Mouse (Mus musculus) brain, adult 2 months (tissue): ENCODE data around the gene Elmo1.

Experiments used
- DNase-seq: peaks from one replicate; pipeline ENCODE4 v3.0.0; 2011; ENCODE audit warnings: low read depth, low spot score

Elmo1 gene

DNA sequence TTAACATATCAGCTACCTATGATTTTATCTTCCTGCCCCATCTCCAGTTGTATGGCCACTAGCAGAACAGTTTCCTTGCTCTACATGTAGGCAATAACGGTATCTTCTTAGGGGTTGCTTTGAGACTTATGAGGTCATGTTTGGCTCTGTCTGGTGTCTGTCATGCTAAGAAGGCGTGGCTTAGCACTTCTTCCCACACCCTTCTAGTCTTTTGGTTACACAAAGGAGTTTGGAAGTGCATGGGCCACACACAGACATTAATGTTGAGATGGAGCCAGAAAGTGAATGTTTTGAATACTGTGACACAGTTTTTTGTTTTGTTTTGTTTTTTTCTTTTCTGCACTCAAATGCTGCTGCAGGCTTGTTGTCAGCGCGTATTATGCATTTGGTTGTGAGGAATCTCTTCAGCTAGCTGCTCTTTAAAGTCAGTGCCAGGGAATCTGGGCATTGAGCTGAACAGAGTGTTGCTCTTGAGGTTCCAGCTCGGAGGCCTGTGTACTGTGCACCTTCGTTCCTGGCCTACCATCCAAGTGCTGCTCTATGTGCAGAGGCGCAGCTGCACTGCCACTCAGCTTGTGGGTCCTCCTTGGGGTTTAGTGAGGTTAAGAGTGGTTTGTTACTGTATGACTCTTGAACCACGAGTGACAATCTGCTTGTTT, 31.1 kb downstream of the Elmo1 start:
- DNase-seq: no peak

DNA sequence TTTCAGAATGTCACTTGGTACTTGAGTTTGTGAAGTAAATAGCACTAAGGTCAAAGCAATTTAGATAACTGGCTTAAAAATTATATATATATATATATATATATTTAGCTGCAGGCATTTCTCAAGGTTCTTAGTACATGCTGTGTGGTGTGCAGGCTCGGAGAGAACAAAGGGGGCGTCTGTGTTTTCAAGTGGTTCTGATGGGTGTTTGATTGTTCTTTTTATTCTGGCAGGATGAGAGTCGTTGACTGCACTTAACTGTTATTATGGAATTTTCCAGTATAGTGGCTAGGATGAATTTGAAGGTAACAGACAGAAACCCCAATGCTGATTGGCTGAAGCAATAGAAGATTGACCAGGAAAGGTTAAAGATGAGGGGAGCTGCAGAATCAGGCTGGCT, 33.6 kb downstream of the Elmo1 start:
- no peak for DNase-seq

GRCm38 (mm10) chr13:20124965-20125364, 34.6 kb downstream of the Elmo1 start:
- DNase-seq: no peak

DNA sequence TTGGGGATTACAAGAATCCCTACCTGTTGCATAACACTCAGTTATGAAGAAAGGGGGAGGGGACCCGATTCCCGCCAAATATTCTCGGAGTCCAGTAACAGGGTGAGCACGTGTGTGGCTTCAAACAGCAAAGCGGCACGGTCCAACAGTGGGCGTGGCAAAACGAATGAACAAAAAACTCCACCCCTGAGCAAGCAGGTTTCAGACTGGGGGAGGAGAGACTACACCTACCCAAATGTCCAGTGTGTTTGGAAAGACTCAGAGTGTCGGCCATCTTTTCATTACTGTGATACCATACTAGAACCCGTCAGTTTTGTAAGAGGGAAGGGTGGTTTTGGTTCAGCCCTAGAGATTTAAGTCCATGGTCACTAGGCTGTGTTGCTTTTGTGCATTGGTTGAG, 35.4 kb downstream of the Elmo1 start:
- no peak for DNase-seq

GRCm38 (mm10) chr13:20127553-20127952, 37.2 kb downstream of the Elmo1 start:
- DNase-seq: no peak

GRCm38 (mm10) chr13:20128097-20128496, 37.7 kb downstream of the Elmo1 start:
- DNase-seq: no peak

DNA sequence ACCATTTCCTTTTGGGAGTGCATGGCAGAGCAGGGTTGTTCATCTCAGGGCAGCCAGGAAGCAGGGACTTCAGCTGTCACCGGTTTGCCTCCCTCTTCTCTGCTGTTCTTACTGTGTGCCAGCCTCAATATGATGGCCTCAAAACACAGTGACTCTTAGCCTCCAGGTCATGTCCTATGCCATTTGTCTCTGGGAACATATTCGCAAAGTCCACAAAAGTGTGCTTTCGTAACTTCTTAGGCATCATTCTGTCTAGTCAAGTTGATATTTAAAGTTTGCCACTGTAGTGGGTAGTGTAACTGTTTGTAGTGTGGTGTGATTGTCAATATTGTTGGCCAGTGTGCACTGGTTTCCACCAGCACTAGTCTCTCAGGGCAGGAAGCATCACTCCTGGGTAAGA, 40.3 kb downstream of the Elmo1 start:
- DNase-seq: no peak

DNA sequence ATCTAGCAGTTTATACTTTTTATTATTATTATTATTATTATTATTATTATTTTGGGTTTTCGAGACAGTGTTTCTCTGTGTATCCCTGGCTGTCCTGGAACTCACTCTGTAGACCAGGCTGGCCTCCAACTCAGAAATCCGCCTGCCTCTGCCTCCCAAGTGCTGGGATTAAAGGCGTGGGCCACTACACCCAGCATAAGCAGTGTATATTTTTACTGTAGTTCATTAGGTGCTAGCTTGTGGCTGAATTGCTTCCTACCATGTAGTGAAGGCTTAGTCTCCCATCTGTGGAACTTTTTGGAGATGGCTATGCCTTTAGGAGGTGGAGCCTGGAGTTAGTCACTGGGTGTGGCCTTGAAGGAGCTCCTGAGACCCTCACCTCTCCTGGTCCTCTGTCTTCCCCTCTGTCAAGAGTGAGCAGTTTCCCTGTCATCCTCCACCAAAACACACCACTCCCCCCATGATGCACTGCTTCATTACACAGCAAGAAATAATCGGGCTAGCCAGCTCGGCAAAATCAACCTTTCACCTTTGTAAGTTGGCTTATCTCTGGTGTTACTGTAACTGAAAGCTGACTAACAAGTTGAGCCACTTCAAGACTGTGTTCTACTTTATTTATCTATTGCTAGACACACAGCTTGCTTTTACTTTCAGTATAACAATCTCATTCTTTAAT, 41.1 kb downstream of the Elmo1 start:
- DNase-seq: no peak

DNA sequence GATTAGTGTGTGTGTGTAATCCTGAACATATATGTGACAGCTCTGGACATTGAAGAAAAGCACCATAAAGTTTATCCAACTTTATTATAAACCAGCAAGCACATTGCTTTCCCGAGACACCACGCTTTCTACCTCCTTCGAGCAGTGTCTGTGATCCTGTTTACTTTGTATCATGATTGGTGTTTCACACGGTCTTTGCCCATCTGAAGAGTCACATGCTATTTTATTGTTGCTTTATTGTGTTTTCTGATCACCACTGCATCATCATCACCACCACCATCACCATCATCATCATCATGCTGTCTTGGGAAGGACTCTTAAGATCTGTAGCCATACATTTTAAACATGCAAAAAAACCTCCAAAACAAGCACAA, 41.6 kb downstream of the Elmo1 start:
- no peak for DNase-seq

GRCm38 (mm10) chr13:20133602-20134394, 43.4 kb downstream of the Elmo1 start:
- peak; percentile 71 for DNase-seq

DNA sequence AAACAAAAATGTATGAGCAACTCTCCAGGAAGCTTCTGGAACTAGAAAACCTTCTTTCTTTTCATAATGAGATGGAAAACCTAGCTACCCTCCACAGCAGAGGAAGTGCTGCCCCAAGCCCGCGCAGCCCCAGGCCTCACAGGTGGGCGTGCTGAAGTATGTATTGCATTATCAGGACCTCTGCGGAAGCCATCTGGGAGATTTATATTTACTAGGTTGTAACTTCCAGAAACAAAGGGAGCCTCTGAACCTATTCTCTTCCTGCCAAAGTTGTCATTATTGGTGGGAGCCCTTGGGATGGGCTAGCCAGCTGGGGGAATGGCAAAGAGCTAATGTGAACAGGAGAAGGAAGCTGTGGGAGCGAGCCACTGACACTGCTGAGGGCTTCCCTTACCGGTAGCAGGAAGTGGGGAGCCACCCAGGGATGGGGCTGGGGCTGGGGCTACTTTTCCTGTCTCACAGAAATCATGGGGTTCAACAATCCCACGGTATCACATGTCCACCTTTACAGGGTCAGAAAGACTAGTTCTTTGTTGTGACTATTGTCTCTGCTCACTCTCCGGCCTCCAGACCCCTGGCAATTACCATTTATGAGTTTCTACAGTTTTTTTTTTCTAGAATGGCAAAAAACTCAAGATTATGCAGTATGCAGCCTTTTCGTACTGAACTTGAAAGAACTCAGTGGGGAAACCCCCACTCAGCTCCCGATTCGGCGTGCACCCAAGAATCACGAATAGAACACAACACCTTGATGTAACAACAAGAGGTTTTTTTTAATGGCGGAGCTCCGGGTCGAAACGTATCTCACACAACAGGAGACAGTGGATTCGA, 44.2 kb downstream of the Elmo1 start:
- DNase-seq: no peak

DNA sequence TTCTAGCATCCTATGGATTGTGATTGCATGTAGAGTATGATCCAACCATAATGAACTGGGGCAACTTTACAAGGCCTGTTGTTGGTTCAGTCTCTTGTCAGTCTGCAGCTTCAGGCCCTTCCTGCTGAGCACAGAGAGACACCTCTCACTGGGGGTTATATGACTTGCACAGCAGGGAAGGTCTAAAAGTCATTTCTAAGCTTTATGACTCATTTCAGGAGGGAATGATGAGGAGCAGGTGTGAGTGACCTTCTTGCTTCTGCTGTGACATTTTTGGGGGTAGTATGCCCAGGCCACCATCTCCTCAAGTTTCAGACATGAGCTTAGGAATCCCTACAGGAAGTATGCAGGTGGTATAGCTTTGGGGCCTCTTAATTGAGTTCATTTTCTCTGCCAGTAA, 46.4 kb downstream of the Elmo1 start:
- no peak for DNase-seq

- DNase-seq: no peak
Observed at GRCm38 (mm10) chr13:20138466-20138865, 48.1 kb downstream of the Elmo1 start.

DNA sequence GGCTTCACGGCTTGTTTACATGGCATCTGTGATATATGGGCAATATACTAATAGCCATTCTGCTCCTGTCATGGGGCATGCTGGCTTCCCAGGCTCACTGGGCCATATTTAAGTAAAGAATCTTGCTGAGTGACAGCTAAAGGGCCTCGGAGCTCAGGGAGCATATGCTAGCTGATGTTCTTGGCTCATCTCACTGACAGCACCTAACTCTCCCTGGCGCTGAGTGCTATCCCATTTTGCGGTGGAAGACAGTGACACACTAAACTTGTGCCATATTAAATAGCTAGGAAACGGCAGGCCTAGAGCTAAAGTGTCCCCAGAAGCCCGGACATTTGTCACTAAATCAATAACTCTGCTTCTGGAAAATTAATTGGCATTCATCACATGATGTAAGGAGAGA, 48.7 kb downstream of the Elmo1 start:
- DNase-seq: no peak

DNA sequence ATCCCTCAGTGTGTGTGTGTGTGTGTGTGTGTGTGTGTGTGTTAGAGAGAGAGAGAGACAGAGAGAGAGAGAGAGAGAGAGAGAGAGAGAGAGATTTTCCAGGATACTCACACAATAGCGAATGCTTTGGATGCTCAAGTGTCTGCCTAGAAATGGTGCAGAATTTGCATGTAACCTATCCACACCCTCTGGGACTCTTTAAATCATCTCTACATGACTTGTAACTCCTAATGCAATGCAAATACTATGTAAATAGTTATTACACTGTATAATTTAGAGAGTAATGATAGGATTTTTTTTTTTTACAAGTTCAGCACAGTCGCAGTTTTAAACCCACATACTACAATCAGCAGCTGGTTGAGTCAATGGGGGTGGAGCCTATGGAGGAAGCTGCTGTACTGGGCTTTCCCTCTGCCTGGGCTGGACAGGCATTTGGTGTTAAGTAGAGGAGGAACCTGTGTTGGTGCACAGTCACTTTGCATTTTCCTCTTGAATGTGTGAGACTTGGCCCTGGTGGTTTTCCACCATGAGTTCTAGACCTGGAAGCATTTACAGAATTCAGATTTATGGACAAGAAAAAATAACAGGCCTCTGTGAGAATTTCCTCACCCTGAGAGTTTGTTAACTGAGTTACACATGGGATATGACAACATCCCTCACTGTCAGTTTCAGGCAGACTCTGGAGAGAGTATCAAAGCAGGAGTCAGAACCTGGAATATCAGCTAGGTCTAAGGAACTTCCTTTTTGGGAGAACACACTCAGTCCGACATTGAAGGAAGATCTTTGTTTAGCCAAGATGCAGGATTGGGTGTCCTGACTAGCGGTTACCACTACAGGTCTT, 49.6 kb downstream of the Elmo1 start:
- no peak for DNase-seq

- DNase-seq: no peak
Observed at GRCm38 (mm10) chr13:20142637-20143036, 52.2 kb downstream of the Elmo1 start.

GRCm38 (mm10) chr13:20146848-20147247, 56.5 kb downstream of the Elmo1 start:
- no peak for DNase-seq

DNA sequence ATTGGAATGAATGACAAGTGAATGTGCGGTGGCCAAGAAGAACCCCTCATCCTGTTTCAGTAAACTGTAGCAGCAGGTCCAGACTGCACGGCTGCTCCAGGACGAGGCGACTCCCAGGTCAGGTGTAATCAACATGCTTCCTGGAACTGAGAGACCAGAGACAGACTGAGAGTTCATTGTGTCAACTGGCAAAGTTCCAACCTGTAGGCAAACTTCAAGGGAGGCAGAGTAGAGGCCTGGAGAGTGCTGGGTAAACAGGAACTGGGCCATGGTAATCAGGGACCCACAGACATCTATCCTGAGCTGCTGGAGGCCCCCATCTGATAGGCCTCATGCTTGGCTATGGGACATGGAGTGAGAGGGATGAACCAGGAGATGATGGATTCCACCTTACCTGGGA, 57.3 kb downstream of the Elmo1 start:
- no peak for DNase-seq

DNA sequence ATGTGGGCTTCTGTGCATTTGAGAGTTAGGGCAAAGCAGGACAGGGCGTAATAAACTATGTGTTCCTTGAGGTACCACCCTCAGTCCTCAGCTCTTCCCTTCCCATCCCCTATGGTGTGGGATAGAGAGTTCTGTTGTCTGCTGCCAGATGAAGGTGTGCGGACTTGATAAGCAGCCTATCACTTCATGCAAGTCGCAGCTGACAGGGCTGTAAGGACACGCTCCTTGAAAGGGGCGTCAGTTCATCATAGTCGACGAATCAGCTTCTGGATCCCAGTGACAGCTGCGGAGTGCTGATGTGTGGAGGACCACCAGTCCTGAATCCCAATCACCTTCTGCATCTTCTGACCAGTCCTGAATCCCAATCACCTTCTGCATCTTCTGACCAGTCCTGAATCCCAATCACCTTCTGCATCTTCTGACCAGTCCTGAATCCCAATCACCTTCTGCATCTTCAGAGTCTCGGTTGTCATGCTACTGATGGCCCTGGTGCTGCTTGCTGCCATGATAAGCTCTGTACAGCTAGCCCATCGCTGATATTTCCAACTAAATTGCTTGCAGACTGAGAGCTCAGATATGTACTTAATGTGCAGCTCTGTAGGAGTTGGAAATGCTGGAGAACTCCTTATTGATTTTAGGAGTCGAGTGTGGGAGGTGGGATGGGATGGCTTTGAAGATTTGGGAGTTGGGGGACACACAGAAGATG, 59.9 kb downstream of the Elmo1 start:
- no peak for DNase-seq

DNA sequence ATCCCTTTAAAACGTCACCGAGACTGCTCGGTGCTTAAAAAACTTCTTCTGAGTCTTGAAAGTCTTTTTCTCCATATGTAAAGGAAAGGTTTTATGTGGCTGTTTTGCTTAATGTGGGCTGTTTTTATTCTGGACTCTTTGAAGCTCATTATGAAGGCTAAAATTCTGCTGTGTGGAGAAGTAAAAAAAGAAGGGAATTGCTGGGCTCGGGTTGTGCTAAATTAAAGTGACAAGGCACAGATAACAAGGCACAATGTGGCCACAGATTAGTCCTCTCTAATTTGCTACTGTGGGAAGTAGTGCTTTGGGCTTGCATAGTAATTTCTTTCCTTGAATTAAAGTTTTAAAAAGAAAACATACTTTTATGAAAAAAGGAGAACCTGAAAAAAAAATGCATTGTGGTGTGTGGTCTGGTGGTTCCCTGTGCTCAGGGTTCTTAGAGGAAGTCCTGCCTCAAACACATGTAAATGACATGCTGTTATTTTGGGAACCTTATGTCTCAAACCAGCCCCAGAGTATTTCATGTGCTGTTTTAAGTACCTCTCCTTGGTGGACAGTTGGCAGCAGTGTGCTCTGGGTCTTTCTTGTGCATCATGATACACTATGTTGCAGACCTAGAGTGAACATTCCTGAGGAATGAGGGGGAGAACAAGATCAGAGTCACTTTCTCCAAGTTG, 61.0 kb downstream of the Elmo1 start:
- DNase-seq: peak; percentile 31
